Mouse (Mus musculus) forebrain, embryonic 15.5 days (tissue): Measurements from ENCODE around the gene Rbbp4. TPM values are rescaled to one million over a fixed set of nuclear protein-coding genes. Genes with fewer than 3 reads are reported as not detected.
"Not testable (repeated sequence)": the region's sequence is repeated elsewhere in the genome, so short reads cannot be mapped to it uniquely, and the experiment has no call there.

Source experiments
- ATAC-seq: fragments of 200-750 bp; cut with Nextera tagmentation; replicated peaks from 2 replicates; pipeline ENCODE4 v1.8.0; 2017; ENCODE audit warnings: mild to moderate bottlenecking, moderate TSS enrichment, moderate library complexity
- H3K27ac ChIP-seq: fragments of 300-500 bp; sonication (generic); replicated peaks from 2 replicates; pipeline ENCODE4 v1.5.1; 2015; ENCODE audit warnings: mild to moderate bottlenecking, inconsistent platforms
- H3K27me3 ChIP-seq: fragments of 300-500 bp; sonication (generic); 2 replicates; pipeline ENCODE4 v1.6.1; 2015; ENCODE audit warnings: inconsistent platforms
- H3K36me3 ChIP-seq: fragments of 300-500 bp; sonication (generic); 2 replicates; pipeline ENCODE4 v1.6.1; 2015; ENCODE audit warnings: mild to moderate bottlenecking, inconsistent platforms
- H3K4me1 ChIP-seq: fragments of 300-500 bp; sonication (generic); 2 replicates; pipeline ENCODE4 v1.6.1; 2015; ENCODE audit warnings: inconsistent platforms
- H3K4me2 ChIP-seq: fragments of 300-500 bp; sonication (generic); replicated peaks from 2 replicates; pipeline ENCODE4 v1.6.1; 2015; ENCODE audit warnings: mild to moderate bottlenecking, inconsistent platforms
- H3K4me3 ChIP-seq: fragments of 300-500 bp; sonication (generic); 2 replicates; pipeline ENCODE4 v1.5.1; 2015; ENCODE audit warnings: mild to moderate bottlenecking, inconsistent platforms
- H3K9ac ChIP-seq: fragments of 300-500 bp; sonication (generic); replicated peaks from 2 replicates; pipeline ENCODE4 v1.6.1; 2015; ENCODE audit warnings: mild to moderate bottlenecking, inconsistent platforms
- H3K9me3 ChIP-seq: fragments of 300-500 bp; sonication (generic); 2 replicates; pipeline ENCODE4 v1.6.1; 2016; ENCODE audit warnings: inconsistent platforms
- WGBS: fragments of 180-500 bp; shearing (Covaris S2); methylation state at CpG from one replicate; pipeline ENCODE4 v1.1.7; 2015; ENCODE audit warnings: mixed read lengths; 5-methylcytosine and 5-hydroxymethylcytosine counted together
- polyA plus RNA-seq: library from polyadenylated mRNA; unstranded; fragments of >200 nt; fragmentation: Nextera tagmentation; extraction: Ambion mirVana; gene quantifications from 2 replicates; pipeline ENCODE4 v1.2.1, GENCODE M21; 2015

Rbbp4 gene
- polyA plus RNA-seq, 1 experiment from 2014 or later = 436 TPM

DNA sequence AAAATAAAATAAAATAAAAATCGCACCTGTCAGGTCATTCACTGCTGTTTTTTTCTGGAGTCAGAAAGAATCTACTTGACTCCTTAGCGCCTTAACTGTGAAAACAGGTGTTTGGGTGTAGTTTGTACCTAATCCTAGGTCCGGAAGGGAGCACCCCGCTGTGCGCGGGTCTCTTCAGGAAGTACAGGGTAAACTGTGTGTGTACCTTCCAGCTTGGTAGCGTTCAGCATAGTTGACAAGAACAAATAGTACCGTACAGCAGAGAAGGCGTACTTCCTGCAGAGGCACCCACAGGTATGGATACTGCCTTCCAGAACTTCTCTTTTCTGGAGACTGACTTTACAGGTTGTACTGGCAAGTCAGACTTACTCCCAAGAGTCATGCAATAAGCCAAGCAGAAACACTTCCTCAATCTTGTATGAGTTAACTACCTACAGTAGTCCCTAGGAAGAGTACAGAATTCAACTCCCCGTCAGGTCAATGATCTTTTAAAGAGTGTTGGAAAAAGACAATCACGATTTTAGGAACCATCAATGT lies 39.1 kb upstream of the Rbbp4 start:
- ATAC-seq = no peak
- WGBS = 39% methylated on average over 11 of the region's 11 CpGs
- no peak overlapping the region for H3K9ac ChIP-seq
- no peaks in the 10 kb centered on the region for H3K27me3 ChIP-seq
- no peak overlapping the region for H3K4me2 ChIP-seq
- no peak overlapping the region for H3K27ac ChIP-seq
- H3K4me3 ChIP-seq = no peak overlapping the region
- no peaks in the 10 kb centered on the region for H3K36me3 ChIP-seq
- H3K4me1 ChIP-seq = peaks cover 21% of the 10 kb centered on the region
- no peaks in the 10 kb centered on the region for H3K9me3 ChIP-seq

DNA sequence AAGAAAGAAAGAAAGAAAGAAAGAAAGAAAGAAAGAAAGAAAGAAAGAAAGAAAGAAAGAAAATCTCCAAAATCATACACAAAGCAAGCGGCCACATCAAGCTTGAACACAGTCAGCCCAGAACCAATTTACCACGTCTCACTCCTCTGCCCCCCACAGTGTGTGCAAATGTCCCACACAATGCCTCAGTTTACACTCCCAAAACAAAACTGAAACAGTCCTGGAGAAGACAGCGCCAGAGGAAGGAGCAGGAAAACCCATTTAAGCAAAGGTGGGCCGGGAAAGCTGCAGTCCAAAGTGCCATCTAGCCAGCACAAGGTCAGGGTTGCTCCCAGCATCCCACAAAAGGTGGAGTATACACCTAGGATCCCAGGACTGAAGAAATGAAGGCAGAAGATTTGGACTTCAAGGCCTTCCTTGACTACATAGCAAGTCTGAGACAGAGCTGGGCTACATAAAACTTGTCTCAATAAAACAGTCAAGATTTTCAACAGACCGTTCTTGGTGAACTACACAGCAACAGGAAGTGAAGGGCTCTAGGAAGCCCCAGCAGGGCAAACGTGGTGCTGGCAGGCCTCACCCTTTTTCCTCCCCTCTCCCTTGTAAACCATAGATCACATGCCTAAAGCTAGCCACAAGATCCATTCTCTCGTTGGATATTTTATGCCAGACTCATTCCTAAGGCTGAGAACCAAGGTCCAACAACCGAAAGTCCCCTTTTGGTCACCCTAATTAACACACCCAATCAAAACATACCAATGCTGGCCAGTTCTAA lies 38.2 kb upstream of the Rbbp4 start:
- Histone ChIP-seq H3K4me2 (no peak overlapping the region), H3K27me3 (no peaks in the 10 kb centered on the region), H3K9me3 (no peaks in the 10 kb centered on the region), H3K27ac (no peak overlapping the region), H3K36me3 (peaks cover 5% of the 10 kb centered on the region; the same call in 1 of the 2 replicates), H3K4me1 (peaks cover 21% of the 10 kb centered on the region), H3K4me3 (no peak overlapping the region), H3K9ac (no peak overlapping the region)
- no peak for ATAC-seq
- WGBS = 43% methylated on average over 8 of the region's 8 CpGs

DNA sequence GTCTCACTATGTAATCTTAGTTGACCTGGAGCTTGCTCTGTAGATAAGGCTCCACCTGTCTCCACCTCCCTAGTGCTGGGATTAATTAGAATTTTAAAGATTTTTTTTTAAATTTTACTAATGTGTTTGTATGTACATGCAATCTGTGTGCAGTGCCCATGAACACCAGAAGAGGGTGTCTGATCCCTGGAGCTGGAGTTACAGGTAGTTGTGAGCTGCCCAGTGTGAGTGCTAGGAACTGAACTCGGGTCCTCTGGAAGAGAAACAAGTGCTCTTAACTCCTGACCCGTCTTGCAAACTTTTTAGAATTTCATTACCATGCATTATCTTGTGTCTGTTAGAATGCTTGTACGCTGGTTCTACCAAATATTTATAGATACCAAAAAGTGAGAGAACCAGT lies 36.2 kb upstream of the Rbbp4 start:
- no peak for ATAC-seq

DNA sequence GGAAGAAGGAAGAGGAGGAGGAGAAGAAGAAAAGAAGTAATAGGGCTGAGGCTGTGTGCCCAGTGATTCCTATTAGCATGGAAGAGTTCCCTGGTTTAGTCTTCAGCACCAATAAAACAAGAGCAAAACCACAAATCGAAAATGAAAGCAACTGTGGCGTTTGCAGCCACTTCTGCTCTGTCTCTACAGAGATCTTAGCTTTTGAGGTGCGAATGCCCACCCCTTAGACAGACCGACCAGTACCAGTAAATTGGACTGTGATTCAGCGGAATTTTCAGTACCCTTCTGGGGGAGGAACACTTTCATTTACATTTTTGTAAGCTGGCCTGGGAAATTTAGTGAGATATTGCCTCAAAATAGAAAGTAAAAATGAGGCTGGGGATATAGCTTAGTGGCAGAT lies 30.1 kb upstream of the Rbbp4 start:
- no peaks in the 10 kb centered on the region for H3K9me3 ChIP-seq
- 96% methylated on average over 5 of the region's 5 CpGs for WGBS
- H3K4me1 ChIP-seq = no peaks in the 10 kb centered on the region
- H3K36me3 ChIP-seq = peaks cover 13% of the 10 kb centered on the region
- no peaks in the 10 kb centered on the region for H3K27me3 ChIP-seq
- ATAC-seq = no peak
- no peak overlapping the region for H3K4me3 ChIP-seq
- H3K9ac ChIP-seq = no peak overlapping the region
- no peak overlapping the region for H3K4me2 ChIP-seq
- H3K27ac ChIP-seq = no peak overlapping the region

More for the DNA sequence above, 36.2 kb upstream of the Rbbp4 start:
- H3K27ac ChIP-seq = no peak overlapping the region
- H3K4me2 ChIP-seq = no peak overlapping the region
- no peak overlapping the region for H3K4me3 ChIP-seq
- no peak overlapping the region for H3K9ac ChIP-seq
- peaks cover 11% of the 10 kb centered on the region for H3K4me1 ChIP-seq
- H3K27me3 ChIP-seq = no peaks in the 10 kb centered on the region
- H3K9me3 ChIP-seq = no peaks in the 10 kb centered on the region
- H3K36me3 ChIP-seq = peaks cover 8% of the 10 kb centered on the region; the same call in 1 of the 2 replicates
- WGBS = 93% methylated on average over 3 of the region's 3 CpGs

DNA sequence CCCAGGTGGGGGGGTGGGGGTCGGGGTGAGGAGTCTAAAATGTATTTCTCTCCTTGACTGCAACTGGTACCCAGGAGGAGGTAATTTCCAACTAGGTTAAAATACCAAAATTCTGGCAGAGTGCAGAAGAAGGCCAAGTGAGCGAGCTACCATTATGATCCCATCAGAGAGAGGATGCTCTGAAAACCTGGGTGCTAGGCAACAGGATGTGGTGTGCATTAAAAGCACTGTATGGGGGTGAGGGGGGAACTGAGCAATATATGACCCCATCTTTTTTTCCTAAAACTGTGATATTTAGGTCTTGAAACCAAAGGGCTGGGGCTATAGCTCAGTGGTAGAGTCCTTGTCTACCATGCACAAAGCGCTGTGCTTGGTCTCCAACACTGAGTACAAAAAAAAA lies 29.2 kb upstream of the Rbbp4 start:
- H3K27ac ChIP-seq = no peak overlapping the region
- no peaks in the 10 kb centered on the region for H3K27me3 ChIP-seq
- no peaks in the 10 kb centered on the region for H3K9me3 ChIP-seq
- 92% methylated on average over 3 of the region's 3 CpGs for WGBS
- no peak overlapping the region for H3K4me2 ChIP-seq
- no peaks in the 10 kb centered on the region for H3K4me1 ChIP-seq
- no peak for ATAC-seq
- no peak overlapping the region for H3K4me3 ChIP-seq
- H3K36me3 ChIP-seq = peaks cover 21% of the 10 kb centered on the region
- no peak overlapping the region for H3K9ac ChIP-seq

DNA sequence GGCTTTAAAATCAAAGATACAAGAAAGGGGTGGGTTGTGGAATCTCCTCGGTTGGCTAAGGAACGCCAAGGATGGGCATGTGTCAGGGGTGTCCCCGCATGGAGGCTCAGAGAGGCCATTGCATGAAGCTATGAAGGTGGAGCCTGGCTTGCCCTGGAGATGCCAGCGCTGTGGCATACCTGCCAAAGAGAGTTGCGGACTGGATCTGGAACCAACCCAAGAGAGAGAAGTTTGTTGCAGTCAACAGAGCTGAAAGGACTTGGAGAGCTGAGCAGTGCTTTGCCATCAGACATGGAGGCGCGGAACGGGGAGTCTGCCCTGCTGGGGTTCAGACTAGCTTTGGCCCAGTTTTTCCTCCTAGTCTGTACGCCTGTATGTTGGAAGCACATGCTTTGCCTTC lies 28.3 kb upstream of the Rbbp4 start:
- 89% methylated on average over 9 of the region's 9 CpGs for WGBS
- Histone ChIP-seq H3K4me2 (no peak overlapping the region), H3K4me1 (no peaks in the 10 kb centered on the region), H3K36me3 (peaks cover 18% of the 10 kb centered on the region), H3K27me3 (no peaks in the 10 kb centered on the region), H3K9me3 (no peaks in the 10 kb centered on the region), H3K27ac (no peak overlapping the region), H3K4me3 (no peak overlapping the region), H3K9ac (no peak overlapping the region)
- no peak for ATAC-seq

DNA sequence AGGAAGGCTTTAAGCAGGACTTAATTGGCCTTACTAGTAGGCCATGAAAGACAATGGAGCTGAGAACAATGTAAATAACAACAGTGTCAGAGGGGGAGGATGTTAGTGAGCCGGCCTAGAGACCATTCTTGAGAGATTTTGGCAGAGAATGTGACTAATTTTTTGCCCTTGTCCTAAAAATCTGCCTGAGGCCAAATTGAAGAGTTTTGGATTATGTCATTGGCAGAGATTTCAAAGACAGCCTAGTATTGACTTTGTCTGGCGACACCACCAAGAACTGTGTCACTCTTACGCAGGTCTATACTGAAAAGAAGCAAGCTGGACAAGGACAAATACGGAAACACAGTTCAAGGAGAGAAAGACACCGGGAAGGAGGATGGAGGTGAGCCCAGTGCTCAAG lies 27.6 kb upstream of the Rbbp4 start:
- no peaks in the 10 kb centered on the region for H3K27me3 ChIP-seq

DNA sequence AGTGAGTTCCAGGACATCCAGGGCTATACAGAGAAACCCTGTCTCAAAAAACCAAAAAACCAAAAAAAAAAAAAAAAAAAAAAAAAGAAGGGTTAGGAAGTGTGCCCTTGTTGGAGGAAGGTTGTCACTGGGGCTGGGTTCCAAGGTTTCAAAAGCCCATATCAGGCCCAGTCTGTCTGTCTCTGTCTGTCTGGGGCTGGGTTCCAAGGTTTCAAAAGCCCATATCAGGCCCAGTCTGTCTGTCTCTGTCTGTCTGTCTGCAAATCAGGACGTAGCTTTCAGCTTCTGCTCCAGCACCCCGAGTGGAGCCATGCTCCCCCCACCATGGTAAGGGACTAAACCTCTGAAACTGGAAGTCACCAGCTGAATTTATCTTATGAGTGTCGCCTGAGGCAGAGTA lies 27.1 kb upstream of the Rbbp4 start:
- not testable (repeated sequence) for H3K4me1 ChIP-seq, ATAC-seq, H3K4me2 ChIP-seq, H3K27me3 ChIP-seq, H3K4me3 ChIP-seq, H3K9ac ChIP-seq, H3K27ac ChIP-seq, H3K9me3 ChIP-seq
- WGBS = 77% methylated on average over 3 of the region's 3 CpGs
- H3K36me3 ChIP-seq = peaks cover 27% of the 10 kb centered on the region

More for the DNA sequence above, 27.6 kb upstream of the Rbbp4 start:
- Histone ChIP-seq H3K4me1 (no peaks in the 10 kb centered on the region), H3K36me3 (peaks cover 24% of the 10 kb centered on the region), H3K4me2 (no peak overlapping the region), H3K27ac (no peak overlapping the region), H3K4me3 (no peak overlapping the region), H3K9ac (no peak overlapping the region), H3K9me3 (no peaks in the 10 kb centered on the region)
- 69% methylated on average over 5 of the region's 5 CpGs for WGBS
- no peak for ATAC-seq

DNA sequence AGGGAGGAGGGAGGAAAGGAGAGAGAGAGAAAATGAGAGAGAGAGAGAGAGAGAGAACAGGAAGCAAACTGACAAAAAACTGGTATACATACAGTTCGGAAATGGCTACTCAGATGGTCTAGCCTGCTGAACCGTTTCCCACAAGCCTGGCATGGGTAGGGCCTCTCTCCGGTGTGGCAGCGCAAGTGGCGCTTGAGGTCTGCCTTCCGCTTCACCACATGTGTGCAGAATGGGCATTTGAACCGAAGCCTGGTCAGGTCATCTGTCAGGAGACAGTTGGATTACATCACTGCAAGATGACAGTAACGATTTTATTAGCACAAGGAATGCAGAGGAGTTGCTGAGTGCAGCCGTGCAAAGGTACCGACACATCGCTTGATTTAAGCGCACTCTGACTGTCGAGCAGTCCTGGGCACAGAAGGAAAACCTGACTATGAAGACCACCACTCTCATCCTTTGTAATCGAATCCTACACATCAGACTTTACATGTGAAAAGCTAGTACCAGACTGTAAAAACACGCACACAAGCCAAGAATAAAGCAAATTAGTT lies 22.5 kb upstream of the Rbbp4 start:
- Histone ChIP-seq H3K27ac (no peak overlapping the region), H3K36me3 (peaks cover 41% of the 10 kb centered on the region), H3K4me1 (no peaks in the 10 kb centered on the region), H3K27me3 (no peaks in the 10 kb centered on the region), H3K9ac (no peak overlapping the region), H3K4me2 (no peak overlapping the region), H3K4me3 (no peak overlapping the region), H3K9me3 (no peaks in the 10 kb centered on the region)
- no peak for ATAC-seq
- 91% methylated on average over 15 of the region's 15 CpGs for WGBS

DNA sequence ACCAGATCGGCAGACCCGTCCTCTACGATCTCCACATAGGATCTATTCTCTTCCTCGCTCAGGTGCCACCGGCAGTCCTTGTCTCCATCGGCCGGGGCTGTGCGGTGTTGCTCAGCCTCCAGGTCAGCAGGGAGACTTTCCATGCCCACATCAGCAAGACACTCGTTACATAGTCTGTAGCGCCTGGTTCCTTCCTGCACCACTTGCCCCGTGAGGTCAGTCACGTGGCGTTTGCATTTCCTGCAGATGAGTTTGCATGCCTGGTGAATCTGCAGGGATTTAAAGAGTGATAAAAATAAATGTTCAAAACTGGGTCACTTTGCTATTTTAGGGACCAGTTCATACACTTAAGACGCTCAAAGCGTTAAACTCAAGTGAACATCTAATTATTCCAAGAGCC lies 19.1 kb upstream of the Rbbp4 start:
- Histone ChIP-seq H3K4me1 (peaks cover 4% of the 10 kb centered on the region; the same call in 1 of the 2 replicates), H3K9ac (no peak overlapping the region), H3K36me3 (peaks cover 37% of the 10 kb centered on the region), H3K27me3 (no peaks in the 10 kb centered on the region), H3K27ac (no peak overlapping the region), H3K4me3 (no peak overlapping the region), H3K9me3 (no peaks in the 10 kb centered on the region), H3K4me2 (no peak overlapping the region)
- WGBS = 80% methylated on average over 15 of the region's 15 CpGs
- no peak for ATAC-seq

DNA sequence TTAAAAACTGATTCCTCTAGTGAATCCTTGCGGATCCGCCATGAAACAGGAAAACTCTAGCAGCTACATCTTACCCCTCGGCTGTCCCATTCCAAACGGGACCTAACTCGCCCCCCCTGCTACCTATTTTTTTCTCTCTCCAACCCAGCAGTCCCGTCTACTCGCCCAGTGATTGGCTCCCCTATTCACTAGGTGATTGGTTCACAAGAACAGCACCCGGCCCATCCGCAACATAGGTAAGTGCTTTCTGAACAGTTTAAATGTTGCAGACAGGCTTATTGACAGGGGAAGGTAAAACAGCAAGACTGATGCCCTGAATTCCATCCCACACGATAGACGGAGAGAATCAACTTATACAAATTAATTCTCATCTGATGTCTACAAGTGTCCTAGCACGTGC lies 18.0 kb upstream of the Rbbp4 start:
- H3K36me3 ChIP-seq = peaks cover 33% of the 10 kb centered on the region
- no peak for ATAC-seq

DNA sequence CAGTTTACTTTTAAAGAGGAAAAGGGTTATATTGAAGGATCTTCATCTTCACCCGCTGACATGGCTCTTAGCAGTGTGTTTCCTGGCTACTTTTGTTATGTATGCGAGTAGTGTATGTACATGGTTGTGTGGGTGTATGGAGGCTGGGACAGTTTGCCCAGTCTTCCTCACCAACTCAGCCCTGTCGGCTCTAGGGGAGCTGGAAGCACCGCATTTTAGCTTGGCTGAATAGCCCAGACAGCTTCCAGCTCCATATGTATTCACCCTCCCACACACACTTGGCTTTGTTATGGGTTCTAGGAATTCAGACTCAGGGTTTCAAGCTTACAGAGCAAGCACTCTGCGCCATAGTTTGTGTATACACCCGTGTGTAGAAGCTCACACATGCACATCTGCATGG lies 15.9 kb upstream of the Rbbp4 start:
- 0 out of 2 replicates have a peak overlapping the region, but pooled peaks have one; percentile 4 for H3K27ac ChIP-seq
- H3K9me3 ChIP-seq = no peaks in the 10 kb centered on the region
- H3K36me3 ChIP-seq = peaks cover 28% of the 10 kb centered on the region
- ATAC-seq = no peak
- 72% methylated on average over 6 of the region's 6 CpGs for WGBS
- no peaks in the 10 kb centered on the region for H3K27me3 ChIP-seq
- H3K4me3 ChIP-seq = no peak overlapping the region
- peaks cover 4% of the 10 kb centered on the region; the same call in 1 of the 2 replicates for H3K4me1 ChIP-seq
- H3K9ac ChIP-seq = no peak overlapping the region
- H3K4me2 ChIP-seq = no peak overlapping the region

More for the DNA sequence above, 18.0 kb upstream of the Rbbp4 start:
- H3K27me3 ChIP-seq = no peaks in the 10 kb centered on the region
- WGBS = 89% methylated on average over 12 of the region's 12 CpGs
- no peak overlapping the region for H3K9ac ChIP-seq
- no peak overlapping the region for H3K27ac ChIP-seq
- no peak overlapping the region for H3K4me2 ChIP-seq
- peaks cover 4% of the 10 kb centered on the region; the same call in 1 of the 2 replicates for H3K4me1 ChIP-seq
- no peaks in the 10 kb centered on the region for H3K9me3 ChIP-seq
- H3K4me3 ChIP-seq = no peak overlapping the region
